9 mouse cellular contexts compared by ENCODE assay signal in the genomic region with DNA sequence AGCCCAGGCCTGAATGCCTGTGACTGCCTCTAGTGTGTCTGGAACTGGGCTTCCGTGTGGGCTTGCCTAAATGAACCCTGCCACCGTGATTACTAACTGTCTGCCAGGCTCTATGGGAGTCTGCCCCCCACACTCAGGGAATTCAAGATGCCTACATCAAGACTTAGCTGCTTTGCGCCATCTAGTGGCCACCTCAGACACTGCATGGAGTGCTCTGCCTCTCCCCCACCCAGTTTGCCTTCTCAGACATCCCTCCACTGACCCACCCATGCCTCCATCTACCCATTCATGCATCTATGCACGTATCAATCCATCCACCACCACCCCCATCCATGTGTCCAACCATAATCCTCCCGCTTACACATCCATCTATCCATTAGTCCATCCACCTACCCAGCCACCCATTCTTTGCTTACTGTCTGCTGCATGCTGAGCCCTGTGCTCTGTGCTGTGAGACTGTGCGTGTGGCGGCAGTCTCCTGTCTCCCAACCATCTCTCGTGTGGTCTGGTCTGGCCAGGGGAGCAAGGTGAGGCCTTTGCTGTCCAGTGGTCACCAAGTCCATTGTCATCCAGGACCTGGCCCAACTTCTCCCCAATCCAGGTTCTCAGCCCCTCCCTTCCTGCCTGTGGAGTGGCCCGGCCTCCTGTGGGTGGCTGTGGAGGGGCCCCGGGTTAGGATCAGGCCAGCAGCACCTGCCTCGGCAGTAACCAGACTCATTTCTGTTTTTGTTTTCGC. TPM values are rescaled to one million over a fixed set of nuclear protein-coding genes. Genes with fewer than 3 reads are reported as not detected.
A peak's percentile ranks its signal among the peaks of the same experiment; 100 is the strongest.
DNase-seq lines count a peak whose midpoint lies in the region; ATAC-seq and TF ChIP-seq lines count a peak whose summit lies in the region.
"Had no signal": no experiment of that assay in that cellular context is flagged by ENCODE, and none has a peak within 500 bp of the region (broad histone marks: within the 10 kb centered on the region; RNA-seq: fewer than 3 reads in every experiment).

No protein-coding gene starts in this region.

- no peak overlapping the region for H3K27ac ChIP-seq in forebrain, embryonic 11.5 days (ENCODE audit: low read depth, low read length)
- H3K27ac ChIP-seq in lung, embryonic 14.5 days (ENCODE audit: low read depth) = no peak overlapping the region
- H3K27ac ChIP-seq: lung, embryonic 15.5 days had no signal

- peak; percentile 71 for DNase-seq in G1E (ENCODE audit: low spot score)
- peak; percentile 56 for DNase-seq in c-Kit-positive CD71-negative TER-119-negative erythroid progenitor cells, embryonic 14.5 days (ENCODE audit: low read depth)
- peak; percentile 90 for DNase-seq in forebrain, embryonic 11.5 days (ENCODE audit: low spot score)
- peak; percentile 75 to 84 for DNase-seq in heart, postnatal 14 days
- peak; percentile 78 to 86 for DNase-seq in layer of hippocampus, adult 8-10 months (ENCODE audit: low spot score in 2 of 2)
- peak; percentile 90 for DNase-seq in lung, embryonic 14.5 days
- peak; percentile 47 for DNase-seq in retina, adult 2 months (ENCODE audit: low read depth, low spot score)
- no peak for DNase-seq in Muller cell, postnatal 12 days (ENCODE audit: inconsistent ontology term)

- intact Hi-C loops in heart, postnatal 14 days (cut with DNase I) = loop anchor here (1.0 kb wide), 2 partner anchors 40 to 47 kb away; no protein-coding TSS in a partner anchor

- H3K4me3 ChIP-seq in G1E (ENCODE audit: low read depth, low read length) = no peak overlapping the region
- no peak overlapping the region; the same call in 1 of the 2 replicates for H3K4me3 ChIP-seq in forebrain, embryonic 11.5 days (ENCODE audit: low read depth, low read length)
- H3K4me3 ChIP-seq in lung, embryonic 14.5 days (ENCODE audit: low read depth, low read length) = no peak overlapping the region
- H3K4me3 ChIP-seq: lung, embryonic 15.5 days had no signal

- H3K36me3 ChIP-seq in G1E (replicated peaks) = no peaks in the 10 kb centered on the region
- H3K36me3 ChIP-seq in forebrain, embryonic 11.5 days (ENCODE audit: control insufficient read depth, insufficient read depth, low read length) = no peaks in the 10 kb centered on the region
- H3K36me3 ChIP-seq in lung, embryonic 14.5 days (ENCODE audit: insufficient read depth) = no peaks in the 10 kb centered on the region
- H3K36me3 ChIP-seq: lung, embryonic 15.5 days had no signal

- no peaks in the 10 kb centered on the region for H3K4me1 ChIP-seq in G1E (ENCODE audit: insufficient read depth, low read depth, low read length)
- peaks cover 21% of the 10 kb centered on the region for H3K4me1 ChIP-seq in forebrain, embryonic 11.5 days (replicated peaks; ENCODE audit: control insufficient read depth, insufficient read depth, low read length)
- peaks cover 5% of the 10 kb centered on the region; the same call in 1 of the 2 replicates for H3K4me1 ChIP-seq in lung, embryonic 14.5 days (ENCODE audit: insufficient read depth)

- WGBS in forebrain, embryonic 11.5 days = 26% methylated on average over 12 of the region's 12 CpGs
- 25% methylated on average over 12 of the region's 12 CpGs for WGBS in lung, embryonic 14.5 days

- H3K9me3 ChIP-seq in G1E (replicated peaks) = no peaks in the 10 kb centered on the region
- no peaks in the 10 kb centered on the region for H3K9me3 ChIP-seq in forebrain, embryonic 11.5 days (ENCODE audit: control insufficient read depth, low read length)
- no peaks in the 10 kb centered on the region for H3K9me3 ChIP-seq in lung, embryonic 14.5 days (ENCODE audit: low read depth, low read length)
- H3K9me3 ChIP-seq: lung, embryonic 15.5 days had no signal

- no peak overlapping the region for H3K9ac ChIP-seq in forebrain, embryonic 11.5 days (ENCODE audit: low read length)
- no peak overlapping the region for H3K9ac ChIP-seq in lung, embryonic 14.5 days
- H3K9ac ChIP-seq: lung, embryonic 15.5 days had no signal

- 0 out of 2 replicates have a peak, but pooled peaks cover under 1% of the 10 kb centered on the region for H3K27me3 ChIP-seq in G1E (ENCODE audit: insufficient read depth, low read length)
- 0 out of 2 replicates have a peak, but pooled peaks cover 2% of the 10 kb centered on the region for H3K27me3 ChIP-seq in forebrain, embryonic 11.5 days (ENCODE audit: control insufficient read depth, insufficient read depth, low read length)
- peaks cover 26% of the 10 kb centered on the region for H3K27me3 ChIP-seq in lung, embryonic 14.5 days (ENCODE audit: insufficient read depth, low read length)

- peak; percentile 98 for TF ChIP-seq CTCF in G1E (IDR thresholded peaks at IDR 0.05; ENCODE audit: low read depth, low read length)
- TF ChIP-seq CTCF in lung, embryonic 14.5 days (IDR thresholded peaks at IDR 0.05; ENCODE audit: low read depth) = peak; percentile 98

- peak; percentile 28; the same call in 1 of the 2 replicates for ATAC-seq in G1E (ENCODE audit: extremely low read depth, insufficient number of reproducible peaks, low FRiP score, poor library complexity, severe bottlenecking)
- peak; percentile 20 for ATAC-seq in forebrain, embryonic 11.5 days (replicated peaks; ENCODE audit: low FRiP score)
- peak; percentile 28; the same call in 1 of the 2 replicates for ATAC-seq in lung, embryonic 14.5 days (ENCODE audit: insufficient read depth)

- no peak overlapping the region for H3K4me2 ChIP-seq in forebrain, embryonic 11.5 days (ENCODE audit: low read depth, low read length, severe bottlenecking)
- H3K4me2 ChIP-seq in lung, embryonic 14.5 days = no peak overlapping the region

RNA-seq across cellular contexts. Expression of a gene that starts 58.3 kb away (rescaled TPM):
- not detected in 2 replicates for total RNA-seq in G1E (2014; fragmentation: Nextera tagmentation)
- not detected in 2 replicates for total RNA-seq in G1E (2017)
- polyA plus RNA-seq in G1E (2012) = not detected in 2 replicates
- polyA plus RNA-seq in forebrain, embryonic 11.5 days (2014; fragmentation: Nextera tagmentation; extraction: Ambion mirVana) = 4.4 and 7.7 TPM in 2 replicates
- total RNA-seq in heart, postnatal 14 days (2021) = 10 to 100 TPM; 13.9 to 18.3 TPM
- total RNA-seq in layer of hippocampus, adult 8-10 months (2022) = 100 to 1,000 TPM; 253 to 279 (median 259) TPM
- 7.0 and 8.4 TPM in 2 replicates for polyA plus RNA-seq in lung, embryonic 14.5 days (2014; fragmentation: Nextera tagmentation; extraction: Ambion mirVana)

Comparison
In these comparisons a context has a peak if more than half of its experiments do, and no peak if none do; other contexts are left out.
1. RNA of a gene that starts 58.3 kb away (total RNA-seq): 253 to 279 TPM in layer of hippocampus, adult 8-10 months and 13.9 to 18.3 TPM in heart, postnatal 14 days; not detected in G1E; every median in the first group is over 10 times any median in the second.
2. Peak in every context shown above with its lines, with median percentiles within 50 percentile points of each other: ATAC-seq.